Mouse (Mus musculus) neural tube, embryonic 14.5 days (tissue): Measurements from ENCODE around the gene Lrrc29. TPM values are rescaled to one million over a fixed set of nuclear protein-coding genes. Genes with fewer than 3 reads are reported as not detected.

Source experiments
- ATAC-seq: fragments of 200-750 bp; cut with Nextera tagmentation; 2 replicates; pipeline ENCODE4 v1.8.0; 2017; ENCODE audit warnings: low read depth, mild to moderate bottlenecking, moderate TSS enrichment, moderate library complexity
- H3K27ac ChIP-seq: fragments of 300-500 bp; sonication (generic); 2 replicates; pipeline ENCODE4 v1.5.1; 2014; ENCODE audit warnings: low read depth, mild to moderate bottlenecking, control low read depth, low read length, moderate library complexity, mixed read lengths
- H3K27me3 ChIP-seq: fragments of 300-500 bp; sonication (generic); 2 replicates; pipeline ENCODE4 v1.6.1; 2014; ENCODE audit warnings: low read length; ENCODE audit not compliant: control insufficient read depth, insufficient read depth
- H3K36me3 ChIP-seq: fragments of 300-500 bp; sonication (generic); 2 replicates; pipeline ENCODE4 v1.6.1; 2014; ENCODE audit warnings: low read length, mixed read lengths; ENCODE audit not compliant: control insufficient read depth, insufficient read depth
- H3K4me1 ChIP-seq: fragments of 300-500 bp; sonication (generic); 2 replicates; pipeline ENCODE4 v1.6.1; 2014; ENCODE audit warnings: low read length; ENCODE audit not compliant: control insufficient read depth, insufficient read depth
- H3K4me2 ChIP-seq: fragments of 300-500 bp; sonication (generic); 2 replicates; pipeline ENCODE4 v1.6.1; 2014; ENCODE audit warnings: mild to moderate bottlenecking, low read depth, low read length, control low read depth
- H3K4me3 ChIP-seq: fragments of 300-500 bp; sonication (generic); 2 replicates; pipeline ENCODE4 v1.5.1; 2014; ENCODE audit warnings: low read depth, low read length, control low read depth, mixed read lengths
- H3K9ac ChIP-seq: fragments of 300-500 bp; sonication (generic); replicated peaks from 2 replicates; pipeline ENCODE4 v1.6.1; 2014; ENCODE audit warnings: low read depth, mild to moderate bottlenecking, control low read depth, low read length, mixed read lengths
- H3K9me3 ChIP-seq: fragments of 300-500 bp; sonication (generic); 2 replicates; pipeline ENCODE4 v1.6.1; 2016; ENCODE audit warnings: low read length; ENCODE audit not compliant: control insufficient read depth
- WGBS: fragments of 180-500 bp; shearing (Covaris S2); extraction: QIAGEN DNeasy Blood & Tissue Kit; methylation state at CpG from one replicate; pipeline ENCODE4 v1.1.7; 2014; 5-methylcytosine and 5-hydroxymethylcytosine counted together
- polyA plus RNA-seq: library from polyadenylated mRNA; unstranded; fragments of >200 nt; fragmentation: Nextera tagmentation; extraction: Ambion mirVana; gene quantifications from 2 replicates; pipeline ENCODE4 v1.2.1, GENCODE M21; 2014

Gene Lrrc29
- polyA plus RNA-seq, 1 experiment from 2014 or later, result 0.95 TPM

DNA sequence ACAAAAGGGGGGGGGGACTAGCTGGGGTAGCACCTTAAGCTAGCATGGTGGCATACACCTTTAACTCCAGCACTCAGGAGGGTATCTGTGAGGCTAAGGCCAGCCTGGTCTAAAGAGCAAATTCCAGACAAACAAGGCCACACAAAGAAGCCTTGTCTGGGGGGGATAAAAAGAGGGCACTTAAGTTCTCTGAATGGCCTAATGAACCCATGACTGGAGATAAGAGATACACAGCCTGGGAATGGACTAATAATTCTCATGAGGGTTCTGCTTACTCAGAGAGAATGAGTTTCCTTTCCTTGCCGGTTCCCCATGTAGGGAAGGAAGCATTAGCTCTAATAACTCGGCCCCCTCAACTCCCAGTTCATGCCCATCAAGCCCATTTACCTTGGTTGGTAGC, 6.4 kb upstream of the Lrrc29 start:
- Histone ChIP-seq H3K9me3 (no peaks in the 10 kb centered on the region), H3K36me3 (peaks cover 26% of the 10 kb centered on the region), H3K9ac (no peak overlapping the region), H3K4me1 (peaks cover under 1% of the 10 kb centered on the region), H3K27me3 (no peaks in the 10 kb centered on the region), H3K4me3 (no peak overlapping the region), H3K4me2 (no peak overlapping the region), H3K27ac (no peak overlapping the region)
- 71% methylated on average over 2 of the region's 2 CpGs for WGBS
- no peak for ATAC-seq

- no peak overlapping the region for H3K4me2 ChIP-seq
- no peak overlapping the region for H3K4me3 ChIP-seq
- H3K9ac ChIP-seq, result no peak overlapping the region
- ATAC-seq, result no peak
- WGBS, result 93% methylated on average over 9 of the region's 9 CpGs
- peaks cover 6% of the 10 kb centered on the region for H3K4me1 ChIP-seq
- H3K9me3 ChIP-seq, result no peaks in the 10 kb centered on the region
- peaks cover 26% of the 10 kb centered on the region for H3K36me3 ChIP-seq
- no peak overlapping the region for H3K27ac ChIP-seq
- H3K27me3 ChIP-seq, result no peaks in the 10 kb centered on the region
Observed at GRCm38 (mm10) chr8:105331931-105332330, 5.9 kb upstream of the Lrrc29 start.

GRCm38 (mm10) chr8:105331469-105331868, 5.4 kb upstream of the Lrrc29 start:
- no peaks in the 10 kb centered on the region for H3K9me3 ChIP-seq
- peaks cover 6% of the 10 kb centered on the region for H3K4me1 ChIP-seq
- H3K36me3 ChIP-seq, result peaks cover 26% of the 10 kb centered on the region
- no peak overlapping the region for H3K27ac ChIP-seq
- no peak for ATAC-seq
- H3K4me3 ChIP-seq, result no peak overlapping the region
- no peak overlapping the region for H3K9ac ChIP-seq
- no peak overlapping the region for H3K4me2 ChIP-seq
- WGBS, result 95% methylated on average over 22 of the region's 22 CpGs
- no peaks in the 10 kb centered on the region for H3K27me3 ChIP-seq

DNA sequence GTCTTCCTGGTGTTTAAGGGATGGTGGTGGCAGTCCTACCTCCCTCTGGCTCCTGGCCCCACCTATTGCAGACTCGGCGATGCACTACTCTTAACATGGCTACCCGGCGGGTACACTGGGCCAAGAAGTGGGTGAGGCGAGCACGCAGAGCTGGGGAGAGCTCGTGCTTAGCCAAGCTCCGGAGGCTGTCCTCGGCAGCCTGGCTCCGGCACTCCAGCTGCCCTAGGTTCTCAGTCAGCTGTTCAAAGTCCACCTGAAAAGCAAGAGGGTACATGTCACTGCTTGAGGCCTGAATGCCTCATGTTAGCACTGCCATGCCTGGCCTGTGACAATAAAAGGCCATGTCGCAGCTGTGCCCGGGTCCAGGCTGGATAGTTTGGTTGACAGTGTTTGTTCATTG, 4.2 kb upstream of the Lrrc29 start:
- Histone ChIP-seq H3K27me3 (no peaks in the 10 kb centered on the region), H3K4me3 (no peak overlapping the region), H3K4me2 (no peak overlapping the region), H3K36me3 (peaks cover 26% of the 10 kb centered on the region), H3K27ac (no peak overlapping the region), H3K9me3 (no peaks in the 10 kb centered on the region), H3K4me1 (peaks cover 8% of the 10 kb centered on the region), H3K9ac (no peak overlapping the region)
- ATAC-seq, result no peak
- WGBS, result 94% methylated on average over 12 of the region's 12 CpGs

GRCm38 (mm10) chr8:105326968-105327367, 890 bp upstream of the Lrrc29 start:
- no peaks in the 10 kb centered on the region for H3K9me3 ChIP-seq
- peak overlapping the region; percentile 63 for H3K9ac ChIP-seq
- peak overlapping the region; percentile 92 for H3K4me2 ChIP-seq
- H3K27ac ChIP-seq, result peak overlapping the region; percentile 82; the same call in 1 of the 2 replicates
- peaks cover 26% of the 10 kb centered on the region for H3K36me3 ChIP-seq
- ATAC-seq, result no peak
- H3K4me3 ChIP-seq, result peak overlapping the region; percentile 80
- H3K4me1 ChIP-seq, result peaks cover 17% of the 10 kb centered on the region
- no peaks in the 10 kb centered on the region for H3K27me3 ChIP-seq
- WGBS, result 48% methylated on average over 6 of the region's 6 CpGs

DNA sequence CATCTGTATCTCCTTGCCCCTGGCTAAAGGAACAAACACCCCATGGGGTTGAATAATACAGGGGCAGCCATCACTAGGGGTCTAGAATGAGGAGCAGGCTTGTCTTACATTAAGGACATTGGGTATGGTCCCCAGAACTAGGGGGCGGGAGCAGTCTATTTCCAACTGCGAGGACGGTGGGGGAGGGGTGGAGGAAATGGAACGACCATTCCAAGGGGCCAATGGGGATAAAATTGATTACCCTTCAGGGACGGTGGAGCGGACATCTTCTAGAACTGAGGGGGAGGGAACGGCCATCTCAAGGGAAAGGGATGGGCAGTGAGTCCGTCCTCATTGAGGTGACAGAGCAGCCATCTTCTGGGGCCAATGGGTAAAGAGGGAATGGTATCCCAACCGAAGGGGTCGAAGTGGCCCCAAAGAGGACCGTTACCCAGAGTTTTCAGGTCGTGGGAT, 411 bp downstream of the Lrrc29 start:
- peak; percentile 62 for ATAC-seq
- peak overlapping the region; percentile 82 for H3K27ac ChIP-seq
- under 1% methylated on average over 12 of the region's 12 CpGs for WGBS
- peak overlapping the region; percentile 78 for H3K9ac ChIP-seq
- H3K4me2 ChIP-seq, result peak overlapping the region; percentile 92
- peaks cover 19% of the 10 kb centered on the region for H3K36me3 ChIP-seq
- H3K27me3 ChIP-seq, result no peaks in the 10 kb centered on the region
- peak overlapping the region; percentile 80 for H3K4me3 ChIP-seq
- H3K9me3 ChIP-seq, result no peaks in the 10 kb centered on the region
- H3K4me1 ChIP-seq, result peaks cover 17% of the 10 kb centered on the region

DNA sequence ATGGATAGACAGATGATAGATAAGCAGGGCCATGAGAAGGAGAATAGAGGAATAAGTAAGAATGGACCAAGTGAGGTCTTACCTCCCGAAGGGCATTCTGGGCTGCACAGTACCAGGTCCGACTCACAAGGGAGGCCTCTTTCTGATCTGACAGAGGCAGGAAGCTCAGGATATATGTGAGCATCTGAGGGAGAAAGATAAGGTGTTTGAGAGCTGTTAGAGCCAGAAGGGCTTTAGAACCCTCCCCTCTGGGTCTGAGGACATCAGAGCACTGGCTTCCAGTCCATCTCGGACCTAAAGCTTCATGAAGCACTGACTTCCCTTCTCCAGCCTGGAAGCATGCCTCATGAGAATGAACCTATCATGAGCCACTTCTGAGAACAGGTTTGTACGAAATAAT, 2.9 kb downstream of the Lrrc29 start:
- no peak overlapping the region for H3K27ac ChIP-seq
- no peak overlapping the region for H3K4me3 ChIP-seq
- 92% methylated on average over 4 of the region's 4 CpGs for WGBS
- H3K4me1 ChIP-seq, result peaks cover 17% of the 10 kb centered on the region
- no peak overlapping the region for H3K9ac ChIP-seq
- no peak for ATAC-seq
- H3K4me2 ChIP-seq, result no peak overlapping the region
- no peaks in the 10 kb centered on the region for H3K9me3 ChIP-seq
- H3K27me3 ChIP-seq, result no peaks in the 10 kb centered on the region
- H3K36me3 ChIP-seq, result no peaks in the 10 kb centered on the region

- no peak overlapping the region for H3K9ac ChIP-seq
- 87% methylated on average over 11 of the region's 11 CpGs for WGBS
- H3K27me3 ChIP-seq, result no peaks in the 10 kb centered on the region
- H3K4me1 ChIP-seq, result no peaks in the 10 kb centered on the region
- no peaks in the 10 kb centered on the region for H3K9me3 ChIP-seq
- H3K27ac ChIP-seq, result no peak overlapping the region
- H3K4me3 ChIP-seq, result no peak overlapping the region
- ATAC-seq, result no peak
- H3K36me3 ChIP-seq, result peaks cover 25% of the 10 kb centered on the region; the same call in 1 of the 2 replicates
- H3K4me2 ChIP-seq, result no peak overlapping the region
Observed at GRCm38 (mm10) chr8:105318662-105319190, 7.4 kb downstream of the Lrrc29 start.

- Histone ChIP-seq H3K9ac (no peak overlapping the region), H3K36me3 (peaks cover 28% of the 10 kb centered on the region; the same call in 1 of the 2 replicates), H3K27ac (no peak overlapping the region), H3K9me3 (no peaks in the 10 kb centered on the region), H3K4me2 (no peak overlapping the region), H3K27me3 (no peaks in the 10 kb centered on the region), H3K4me3 (no peak overlapping the region), H3K4me1 (no peaks in the 10 kb centered on the region)
- 92% methylated on average over 4 of the region's 4 CpGs for WGBS
- no peak for ATAC-seq
Observed at GRCm38 (mm10) chr8:105317941-105318340, 8.1 kb downstream of the Lrrc29 start.
